Mouse (Mus musculus): ENCODE data around the gene Pik3cg.
"Not testable (repeated sequence)": the region's sequence is repeated elsewhere in the genome, so short reads cannot be mapped to it uniquely, and the experiment has no call there.

Pik3cg gene
- long read RNA-seq, experiment 1 = 0 reads
- long read RNA-seq, experiment 2 = 0 reads

- intact Hi-C loops (cut with DNase I) = no loop called here
These were observed at the start of gene Pik3cg for GRCm38 (mm10) chr12:32207948-32208891. Gene Pik3cg, minus strand, starts transcription at chr12:32208659.

GRCm38 (mm10) chr12:32248483-32248882 is 40.0 kb upstream of the Pik3cg start:
- intact Hi-C loops (cut with DNase I) = loop anchor here (5.0 kb wide), 2 partner anchors 81 to 101 kb away; no protein-coding TSS in a partner anchor

- intact Hi-C loops (cut with DNase I) = loop anchor here (2.0 to 5.0 kb wide), 3 partner anchors 78 to 279 kb away; no protein-coding TSS in a partner anchor
These were observed 37.2 kb upstream of the Pik3cg start for GRCm38 (mm10) chr12:32245566-32246233.

DNA sequence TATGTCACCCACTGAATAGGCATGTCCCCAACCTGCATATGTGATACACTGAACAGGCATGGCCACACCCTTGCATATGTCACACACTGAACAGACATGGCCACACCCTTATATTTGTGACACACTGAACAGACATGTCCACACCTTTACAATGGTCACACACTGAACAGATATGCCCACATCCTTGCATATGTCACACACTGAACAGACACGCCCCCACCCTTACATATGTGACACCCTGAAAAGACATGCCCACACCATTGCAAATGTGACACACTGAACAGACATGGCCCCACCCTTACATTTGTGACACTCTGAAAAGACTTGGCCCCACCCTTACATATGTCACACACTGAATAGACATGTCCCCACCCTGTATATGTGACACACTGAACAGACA is 35.1 kb upstream of the Pik3cg start:
- intact Hi-C loops (cut with DNase I) = no loop called here

DNA sequence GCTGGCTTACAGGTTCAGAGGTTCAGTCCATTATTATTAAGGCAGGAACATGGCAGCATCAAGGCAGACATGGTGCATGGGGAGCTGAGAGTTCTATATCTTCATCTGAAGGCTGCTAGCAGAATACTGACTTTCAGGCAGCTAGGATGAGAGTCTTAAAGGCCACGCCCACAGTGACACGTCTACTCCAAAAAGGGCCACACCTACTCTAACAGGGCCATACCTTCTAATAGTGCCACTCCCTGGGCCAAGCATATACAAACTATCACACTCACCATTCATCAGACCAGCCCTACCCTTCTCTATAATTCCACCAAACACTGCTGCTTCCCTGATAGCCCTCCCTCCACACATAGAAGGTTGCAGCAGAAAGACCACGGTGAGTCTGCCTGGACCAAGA is 30.7 kb upstream of the Pik3cg start:
- intact Hi-C loops (cut with DNase I) = not testable (repeated sequence)

GRCm38 (mm10) chr12:32238433-32238832 is 30.0 kb upstream of the Pik3cg start:
- intact Hi-C loops (cut with DNase I) = no loop called here

DNA sequence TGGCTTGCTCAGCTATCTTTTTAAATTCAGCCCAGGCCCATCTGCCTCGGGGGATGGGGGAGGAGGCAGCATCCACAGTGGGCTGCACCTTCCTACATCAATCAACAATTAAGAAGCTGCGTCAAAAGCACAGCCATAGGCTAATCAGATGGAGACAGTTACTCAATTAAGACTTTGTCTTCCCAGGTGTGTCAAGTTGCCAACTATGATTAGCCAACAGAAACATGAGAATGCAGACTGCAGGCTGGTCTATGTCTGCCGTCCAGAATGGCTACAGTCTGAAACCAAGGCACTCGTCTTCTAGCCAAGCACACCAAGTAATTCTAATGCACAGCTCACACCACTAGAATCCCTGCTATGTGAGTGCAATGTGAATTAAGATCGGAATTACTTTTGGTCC is 29.4 kb upstream of the Pik3cg start:
- intact Hi-C loops (cut with DNase I) = no loop called here

GRCm38 (mm10) chr12:32237139-32237538 is 28.7 kb upstream of the Pik3cg start:
- intact Hi-C loops (cut with DNase I) = no loop called here

- intact Hi-C loops (cut with DNase I) = no loop called here
These were observed 28.0 kb upstream of the Pik3cg start for GRCm38 (mm10) chr12:32236450-32236849.

DNA sequence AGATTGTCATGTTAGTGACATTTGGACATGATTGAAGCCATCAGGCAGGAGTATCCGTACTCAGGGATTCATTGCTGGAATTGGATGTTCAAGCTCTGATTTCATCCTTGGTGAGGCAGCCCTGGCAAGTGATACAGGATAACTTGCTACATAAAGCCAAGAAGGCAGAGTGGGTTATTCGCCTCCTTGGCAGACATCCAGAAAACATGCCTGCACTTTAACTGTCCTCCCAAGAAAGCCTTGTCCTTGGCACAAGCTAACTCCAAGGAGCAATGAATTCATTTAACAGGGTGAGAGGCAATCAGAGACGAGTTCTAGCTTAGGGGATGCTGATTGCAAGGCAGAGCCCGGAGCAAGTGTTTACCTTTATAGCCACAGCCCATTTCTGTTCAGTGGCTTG is 25.4 kb upstream of the Pik3cg start:
- intact Hi-C loops (cut with DNase I) = no loop called here

DNA sequence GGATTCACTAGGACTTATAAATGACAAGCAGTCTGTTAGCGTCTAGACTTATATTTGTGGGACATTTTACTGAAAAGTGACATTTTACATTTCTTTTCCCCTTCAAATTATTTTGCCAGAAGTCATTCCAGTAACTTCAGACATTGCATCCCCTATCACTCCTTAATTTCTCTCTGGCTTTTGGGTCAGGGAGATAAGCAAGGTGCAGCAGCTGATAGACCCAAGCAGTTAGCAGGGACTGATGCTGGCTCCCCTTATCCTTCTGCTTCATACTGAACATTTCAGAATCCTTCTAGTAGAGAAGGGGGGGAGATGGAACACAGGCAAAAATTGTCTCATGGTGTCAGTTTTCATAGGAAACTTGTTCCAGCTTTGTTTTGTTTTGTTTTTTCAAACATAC is 22.9 kb upstream of the Pik3cg start:
- intact Hi-C loops (cut with DNase I) = no loop called here

GRCm38 (mm10) chr12:32223629-32224028 is 15.2 kb upstream of the Pik3cg start:
- intact Hi-C loops (cut with DNase I) = no loop called here

DNA sequence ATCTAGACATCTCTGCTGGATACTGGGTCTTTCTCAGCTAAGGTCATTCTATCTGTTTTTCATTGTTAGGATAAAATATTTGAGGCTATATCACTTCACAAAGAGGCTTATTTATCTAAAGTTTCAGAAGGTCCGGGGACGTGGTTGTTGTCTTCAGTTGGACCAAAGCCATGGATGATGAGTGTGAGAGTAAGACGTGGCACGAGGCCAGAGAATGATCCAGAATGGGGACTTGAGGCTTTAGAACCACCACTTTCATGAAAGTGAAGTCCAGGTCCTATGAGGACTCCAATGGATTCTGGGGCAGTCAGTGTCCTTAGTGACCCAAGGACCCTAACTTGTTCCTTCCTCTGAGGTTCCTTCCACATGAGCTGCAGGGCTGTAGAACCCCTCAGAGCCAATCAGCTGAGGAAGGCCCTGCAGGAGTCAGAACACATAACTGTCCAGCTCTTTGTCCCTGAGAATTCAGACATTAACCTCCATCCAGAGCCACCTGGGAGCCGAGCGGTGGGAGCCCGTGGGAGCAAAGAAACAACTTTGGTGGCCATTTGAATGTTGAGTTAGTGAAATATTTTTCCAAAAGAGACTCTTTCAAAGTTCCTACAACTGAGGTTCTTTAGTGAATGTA is 14.4 kb upstream of the Pik3cg start:
- intact Hi-C loops (cut with DNase I) = no loop called here

DNA sequence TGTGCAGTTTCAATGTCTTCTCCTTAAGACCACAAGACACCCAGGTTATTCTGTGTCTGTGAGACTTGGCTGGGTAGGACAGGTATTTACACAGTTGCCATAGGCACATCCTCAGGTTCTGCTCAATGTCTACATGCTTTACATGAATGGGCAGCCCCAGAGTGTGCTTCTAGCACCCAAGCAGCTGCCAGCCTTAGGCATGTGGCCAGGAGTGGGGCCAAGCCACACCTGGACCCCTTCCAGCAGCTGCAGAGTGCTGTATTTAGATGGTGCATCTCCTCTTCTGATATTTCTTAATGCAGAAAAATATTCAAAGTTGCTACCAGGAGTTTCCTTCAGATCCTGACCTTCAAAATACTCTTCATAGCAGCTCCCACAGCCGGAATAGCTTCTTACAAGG is 11.9 kb upstream of the Pik3cg start:
- intact Hi-C loops (cut with DNase I) = no loop called here

DNA sequence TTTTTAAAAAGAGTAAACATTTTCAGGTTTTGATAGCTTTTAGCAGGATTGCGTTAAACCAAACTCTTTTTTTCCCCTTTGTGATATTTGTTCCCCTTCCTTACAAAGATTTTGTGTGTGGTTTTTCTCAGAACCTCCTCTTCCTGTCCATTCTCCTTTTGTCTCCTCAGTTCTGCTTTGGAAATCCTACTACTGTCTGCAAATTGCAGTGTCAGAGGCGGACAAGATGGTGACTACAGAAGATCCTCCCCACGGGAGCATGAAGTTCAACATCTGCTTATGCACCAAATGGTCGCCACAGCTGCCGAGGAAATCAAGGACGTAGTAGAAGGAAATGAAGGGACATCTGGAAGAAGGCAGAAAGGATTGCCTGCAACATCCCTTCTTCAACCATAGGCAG is 6.7 kb upstream of the Pik3cg start:
- intact Hi-C loops (cut with DNase I) = no loop called here

DNA sequence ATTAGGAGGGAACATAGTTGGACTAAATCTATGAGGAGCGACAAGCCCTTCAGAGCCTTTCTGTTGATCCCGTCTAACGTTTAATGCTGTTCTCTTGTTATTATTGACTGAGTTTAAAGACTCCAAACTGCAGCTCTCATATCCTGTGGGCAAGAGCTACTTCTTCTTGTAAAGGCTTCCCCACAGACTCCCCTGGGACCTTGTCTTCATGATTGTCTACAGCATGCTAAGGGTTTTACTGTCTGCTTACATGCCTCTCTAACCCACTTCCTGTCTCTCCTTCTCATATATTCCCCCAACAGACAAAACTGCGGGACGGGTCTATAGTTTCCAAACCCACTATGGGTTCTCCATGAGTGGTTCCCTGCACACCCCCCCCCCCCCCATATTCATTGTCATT is 4.2 kb upstream of the Pik3cg start:
- intact Hi-C loops (cut with DNase I) = no loop called here

DNA sequence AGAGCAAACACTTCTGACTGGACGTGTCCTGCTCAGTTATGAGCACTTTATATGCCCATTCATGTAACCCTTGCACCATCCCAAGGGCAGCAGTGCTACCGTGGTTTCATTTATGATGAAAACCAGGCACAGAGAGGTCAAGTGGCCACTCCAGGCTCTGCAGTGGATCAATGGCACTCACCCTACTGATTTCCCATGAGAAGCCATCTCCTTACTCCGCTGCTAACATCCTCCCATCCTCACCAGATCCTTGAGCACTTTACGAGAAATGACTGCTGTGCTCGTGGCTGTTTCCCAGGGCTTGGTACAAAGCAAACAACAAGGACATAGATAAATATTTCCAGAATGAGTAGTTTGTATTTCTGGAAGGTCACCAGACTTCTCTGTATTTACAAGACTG is 3.7 kb upstream of the Pik3cg start:
- intact Hi-C loops (cut with DNase I) = no loop called here

GRCm38 (mm10) chr12:32211257-32211656 is 2.8 kb upstream of the Pik3cg start:
- intact Hi-C loops (cut with DNase I) = no loop called here

GRCm38 (mm10) chr12:32208951-32209350 is 492 bp upstream of the Pik3cg start:
- intact Hi-C loops (cut with DNase I) = no loop called here

- intact Hi-C loops (cut with DNase I) = no loop called here
These were observed 1.3 kb downstream of the Pik3cg start for GRCm38 (mm10) chr12:32207141-32207540.

DNA sequence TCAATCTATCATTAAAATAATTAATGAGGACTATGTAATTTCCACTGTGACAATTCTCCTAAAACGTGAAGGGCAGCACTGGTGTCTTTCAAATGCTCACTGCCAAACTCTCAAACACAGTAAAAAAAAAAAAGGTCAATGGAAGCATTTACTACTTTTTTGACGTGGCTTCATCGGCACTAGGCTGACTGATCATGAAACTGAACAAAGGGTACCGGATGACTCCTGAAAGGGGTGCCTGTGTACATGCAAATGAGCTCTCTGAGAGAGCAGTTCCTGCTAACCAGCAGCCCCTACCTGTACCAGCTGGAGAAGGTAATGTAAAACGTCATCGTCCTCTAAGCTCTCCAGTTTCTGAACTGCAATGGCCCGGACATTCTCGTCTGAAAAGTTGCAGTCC is 4.8 kb downstream of the Pik3cg start:
- intact Hi-C loops (cut with DNase I) = no loop called here

DNA sequence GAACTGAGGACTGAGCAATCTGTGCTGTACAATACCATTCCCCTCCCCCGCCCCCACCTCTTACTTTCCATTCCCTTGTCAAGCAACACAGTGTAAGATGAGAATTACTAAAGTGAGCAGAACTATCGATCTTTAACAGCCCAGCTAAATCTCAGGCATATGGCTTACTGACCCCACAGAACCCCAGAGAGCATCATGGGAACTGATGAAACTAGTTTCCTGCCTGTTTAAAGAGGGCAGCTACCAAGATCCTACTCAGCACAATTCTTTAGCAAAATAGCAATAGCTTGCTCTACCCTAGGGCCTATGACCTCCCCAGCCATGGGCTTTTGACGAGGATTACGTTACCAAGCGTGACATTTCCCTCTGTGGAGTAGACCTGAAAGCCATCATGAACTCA is 5.9 kb downstream of the Pik3cg start:
- intact Hi-C loops (cut with DNase I) = no loop called here
